8 mouse cellular contexts compared by ENCODE assay signal in genomic region chr19:43753226-43753835, GRCm38 (mm10). TPM values are rescaled to one million over a fixed set of nuclear protein-coding genes. Genes with fewer than 3 reads are reported as not detected.
DNase-seq lines count a peak whose midpoint lies in the region; ATAC-seq and TF ChIP-seq lines count a peak whose summit lies in the region.

No protein-coding gene starts in this region.

- H3K4me1 ChIP-seq in G1E (ENCODE audit: insufficient read depth, low read depth, low read length) = peaks cover 17% of the 10 kb centered on the region
- H3K4me1 ChIP-seq in forebrain, embryonic 14.5 days (ENCODE audit: control insufficient read depth, insufficient read depth, low read length) = no peaks in the 10 kb centered on the region; the same call in 1 of the 2 replicates
- H3K4me1 ChIP-seq in liver, postnatal 0 days (ENCODE audit: insufficient read depth) = peaks cover 4% of the 10 kb centered on the region
- H3K4me1 ChIP-seq in neural tube, embryonic 13.5 days (replicated peaks) = peaks cover 19% of the 10 kb centered on the region

- peak; percentile 77 for TF ChIP-seq CTCF in G1E (IDR thresholded peaks at IDR 0.05; ENCODE audit: low read depth, low read length)
- TF ChIP-seq CTCF in liver, postnatal 0 days (IDR thresholded peaks at IDR 0.05; ENCODE audit: low read depth) = peak; percentile 96

- peak overlapping the region; percentile 90 for H3K27ac ChIP-seq in forebrain, embryonic 14.5 days (ENCODE audit: low read depth, low read length)
- H3K27ac ChIP-seq in liver, postnatal 0 days (ENCODE audit: low read depth) = peak overlapping the region; percentile 97
- H3K27ac ChIP-seq in neural tube, embryonic 13.5 days (replicated peaks) = peak overlapping the region; percentile 97

- H3K4me2 ChIP-seq in forebrain, embryonic 14.5 days (ENCODE audit: low read length) = peak overlapping the region; percentile 67
- peak overlapping the region; percentile 76 for H3K4me2 ChIP-seq in liver, postnatal 0 days (ENCODE audit: low read depth, low read length)
- H3K4me2 ChIP-seq in neural tube, embryonic 13.5 days = peak overlapping the region; percentile 65

- H3K4me3 ChIP-seq in G1E (ENCODE audit: low read depth, low read length) = peak overlapping the region; percentile 81
- H3K4me3 ChIP-seq in forebrain, embryonic 14.5 days (ENCODE audit: low read depth, low read length) = peak overlapping the region; percentile 55
- peak overlapping the region; percentile 65 for H3K4me3 ChIP-seq in liver, postnatal 0 days (ENCODE audit: low read depth, low read length)
- peak overlapping the region; percentile 69 for H3K4me3 ChIP-seq in neural tube, embryonic 13.5 days

- intact Hi-C loops in heart, postnatal 25 days (cut with DNase I) = loop anchor here (5.0 to 10.0 kb wide), 2 partner anchors 76 to 259 kb away; no protein-coding TSS in a partner anchor

- peak; percentile 54; the same call in 1 of the 2 replicates for TF ChIP-seq EP300 in liver, postnatal 0 days (IDR thresholded peaks at IDR 0.05; ENCODE audit: low read depth)

- H3K36me3 ChIP-seq in G1E (replicated peaks) = peaks cover 35% of the 10 kb centered on the region
- peaks cover 25% of the 10 kb centered on the region for H3K36me3 ChIP-seq in forebrain, embryonic 14.5 days (ENCODE audit: control insufficient read depth, insufficient read depth, low read length)
- peaks cover 11% of the 10 kb centered on the region for H3K36me3 ChIP-seq in liver, postnatal 0 days (replicated peaks; ENCODE audit: insufficient read depth, low read length)
- H3K36me3 ChIP-seq in neural tube, embryonic 13.5 days = peaks cover 22% of the 10 kb centered on the region

- H3K9me3 ChIP-seq in G1E (replicated peaks) = no peaks in the 10 kb centered on the region
- H3K9me3 ChIP-seq in forebrain, embryonic 14.5 days (replicated peaks; ENCODE audit: control insufficient read depth, low read length) = no peaks in the 10 kb centered on the region
- no peaks in the 10 kb centered on the region for H3K9me3 ChIP-seq in liver, postnatal 0 days (ENCODE audit: low read length)
- no peaks in the 10 kb centered on the region for H3K9me3 ChIP-seq in neural tube, embryonic 13.5 days

- peak; percentile 77 for ATAC-seq in G1E (ENCODE audit: extremely low read depth, insufficient number of reproducible peaks, low FRiP score, poor library complexity, severe bottlenecking)
- ATAC-seq in cerebellum, adult (ENCODE audit: insufficient number of reproducible peaks, low FRiP score, low TSS enrichment) = peak; percentile 84
- peak; percentile 89 for ATAC-seq in forebrain, embryonic 14.5 days
- peak; percentile 89 for ATAC-seq in liver, postnatal 0 days
- peak; percentile 90 for ATAC-seq in neural tube, embryonic 13.5 days (ENCODE audit: low read depth)

- DNase-seq in G1E (ENCODE audit: low spot score) = peak; percentile 70
- peak; percentile 85 for DNase-seq in forebrain, embryonic 14.5 days (ENCODE audit: low spot score)
- peak; percentile 75 for DNase-seq in heart, postnatal 25 days (ENCODE audit: low spot score)
- DNase-seq in layer of hippocampus, adult 11-12 months (ENCODE audit: low spot score) = peak; percentile 92
- peak; percentile 93 for DNase-seq in liver, postnatal 0 days
- peak; percentile 85 for DNase-seq in testis, postnatal 14 days (ENCODE audit: low spot score)

- WGBS in forebrain, embryonic 14.5 days = 2% methylated on average over 23 of the region's 24 CpGs
- 1% methylated on average over 24 of the region's 24 CpGs for WGBS in liver, postnatal 0 days (ENCODE audit: insufficient replicate concordance)
- WGBS in neural tube, embryonic 13.5 days = 2% methylated on average over 22 of the region's 24 CpGs

- H3K27me3 ChIP-seq in G1E (ENCODE audit: insufficient read depth, low read length) = no peaks in the 10 kb centered on the region
- H3K27me3 ChIP-seq in forebrain, embryonic 14.5 days (replicated peaks; ENCODE audit: control insufficient read depth, insufficient read depth, low read length) = no peaks in the 10 kb centered on the region
- no peaks in the 10 kb centered on the region for H3K27me3 ChIP-seq in liver, postnatal 0 days (ENCODE audit: insufficient read depth, low read length)
- H3K27me3 ChIP-seq in neural tube, embryonic 13.5 days = no peaks in the 10 kb centered on the region

- H3K9ac ChIP-seq in forebrain, embryonic 14.5 days (ENCODE audit: low read length) = peak overlapping the region; percentile 68
- peak overlapping the region; percentile 85 for H3K9ac ChIP-seq in liver, postnatal 0 days (replicated peaks)
- H3K9ac ChIP-seq in neural tube, embryonic 13.5 days = peak overlapping the region; percentile 82

RNA-seq across cellular contexts. Expression of gene Cox15, which starts 0.5 kb away (rescaled TPM):
- total RNA-seq in G1E (2014; fragmentation: Nextera tagmentation) (21.7 and 21.8 TPM in 2 replicates), G1E (2017) (15.3 and 18.8 TPM in 2 replicates)
- 5.3 and 5.9 TPM in 2 replicates for polyA plus RNA-seq in G1E (2012)
- polyA plus RNA-seq in forebrain, embryonic 14.5 days (2014; fragmentation: Nextera tagmentation; extraction: Ambion mirVana) = 5.7 and 6.7 TPM in 2 replicates
- total RNA-seq in heart, postnatal 25 days (2021) = 10 to 100 TPM; 27.8 to 34.4 TPM
- polyA plus RNA-seq in liver, postnatal 0 days (2015; fragmentation: Nextera tagmentation; extraction: Ambion mirVana) = 3.4 and 3.5 TPM in 2 replicates
- polyA plus RNA-seq in neural tube, embryonic 13.5 days (2015; fragmentation: Nextera tagmentation; extraction: Ambion mirVana) = 12.9 and 14.7 TPM in 2 replicates

RNA-seq across cellular contexts. Expression of gene Cutc, which starts 0.5 kb away (rescaled TPM):
- total RNA-seq in G1E (2014; fragmentation: Nextera tagmentation) (5.2 and 10.8 TPM in 2 replicates), G1E (2017) (17.3 and 23.3 TPM in 2 replicates)
- polyA plus RNA-seq in G1E (2012) = 2.6 and 2.8 TPM in 2 replicates
- 7.1 and 9.0 TPM in 2 replicates for polyA plus RNA-seq in forebrain, embryonic 14.5 days (2014; fragmentation: Nextera tagmentation; extraction: Ambion mirVana)
- 10 to 100 TPM; 11.1 to 11.7 TPM for total RNA-seq in heart, postnatal 25 days (2021)
- 17.1 and 17.6 TPM in 2 replicates for polyA plus RNA-seq in liver, postnatal 0 days (2015; fragmentation: Nextera tagmentation; extraction: Ambion mirVana)
- polyA plus RNA-seq in neural tube, embryonic 13.5 days (2015; fragmentation: Nextera tagmentation; extraction: Ambion mirVana) = 8.8 and 9.2 TPM in 2 replicates

RNA-seq across cellular contexts. Expression of gene Abcc2, which starts 28.7 kb away (rescaled TPM):
- total RNA-seq in G1E (2014; fragmentation: Nextera tagmentation) (not detected in 2 replicates), G1E (2017) (0.05 and 0.06 TPM in 2 replicates)
- polyA plus RNA-seq in G1E (2012) = under 0.01 TPM in 1 of 2 replicates, not detected in the other
- polyA plus RNA-seq in forebrain, embryonic 14.5 days (2014; fragmentation: Nextera tagmentation; extraction: Ambion mirVana) = not detected in 2 replicates
- not detected for total RNA-seq in heart, postnatal 25 days (2021)
- 37.7 and 38.3 TPM in 2 replicates for polyA plus RNA-seq in liver, postnatal 0 days (2015; fragmentation: Nextera tagmentation; extraction: Ambion mirVana)
- polyA plus RNA-seq in neural tube, embryonic 13.5 days (2015; fragmentation: Nextera tagmentation; extraction: Ambion mirVana) = 0.10 and 0.17 TPM in 2 replicates

Comparison
In these comparisons a context has a peak if more than half of its experiments do, and no peak if none do; other contexts are left out.
1. Peak in every context shown above with its lines: DNase-seq, ATAC-seq, H3K4me3 ChIP-seq and H3K27ac ChIP-seq.
2. RNA of gene Abcc2, which starts 28.7 kb away (polyA plus RNA-seq): 37.7 to 38.3 TPM in liver, postnatal 0 days; 0.10 to 0.17 TPM in neural tube, embryonic 13.5 days, not detected in forebrain, embryonic 14.5 days and under 0.01 TPM in G1E; every median in the first group is over 10 times any median in the second.